Mouse (Mus musculus) kidney, postnatal 4 days (tissue): ENCODE measurements around the gene Ppp4r1.
A peak's percentile ranks its signal among the peaks of the same experiment; 100 is the strongest.

ENCODE experiments used
- DNase-seq, 2 experiments: peaks; one replicate each; pipeline ENCODE4 v3.0.0; 2021; ENCODE audit warnings: mixed read lengths in 2 of 2

Ppp4r1 gene

GRCm38 (mm10) chr17:65864742-65865141 is 82.4 kb downstream of the Ppp4r1 start:
- DNase-seq, result no peak

GRCm38 (mm10) chr17:65865265-65865664 is 82.9 kb downstream of the Ppp4r1 start:
- no peak for DNase-seq

GRCm38 (mm10) chr17:65866201-65866600 is 83.8 kb downstream of the Ppp4r1 start:
- no peak for DNase-seq

GRCm38 (mm10) chr17:65867996-65868395 is 85.6 kb downstream of the Ppp4r1 start:
- no peak for DNase-seq

GRCm38 (mm10) chr17:65869720-65870119 is 87.3 kb downstream of the Ppp4r1 start:
- DNase-seq, result no peak

GRCm38 (mm10) chr17:65870146-65870545 is 87.8 kb downstream of the Ppp4r1 start:
- DNase-seq, result peak; percentile 92 to 93

GRCm38 (mm10) chr17:65871641-65872041 is 89.3 kb downstream of the Ppp4r1 start:
- DNase-seq, result no peak

- no peak for DNase-seq
Measured at GRCm38 (mm10) chr17:65872051-65872450, 89.7 kb downstream of the Ppp4r1 start.

- peak; percentile 73 to 82 for DNase-seq
Measured at GRCm38 (mm10) chr17:65872652-65873051, 90.3 kb downstream of the Ppp4r1 start.

GRCm38 (mm10) chr17:65873156-65873555 is 90.8 kb downstream of the Ppp4r1 start:
- DNase-seq, result no peak

GRCm38 (mm10) chr17:65873834-65874233 is 91.5 kb downstream of the Ppp4r1 start:
- DNase-seq, result no peak

- no peak for DNase-seq
Measured at GRCm38 (mm10) chr17:65877026-65877425, 94.7 kb downstream of the Ppp4r1 start.

- peak; percentile 70 to 81 for DNase-seq
Measured at GRCm38 (mm10) chr17:65884061-65884669, 101.8 kb downstream of the Ppp4r1 start.

- DNase-seq, result peak; percentile 99
Measured at GRCm38 (mm10) chr17:65884691-65885397, 102.5 kb downstream of the Ppp4r1 start.

- no peak for DNase-seq
Measured at GRCm38 (mm10) chr17:65885398-65885696, 103.0 kb downstream of the Ppp4r1 start.

GRCm38 (mm10) chr17:65885697-65886529 is 103.5 kb downstream of the Ppp4r1 start, which contains the start of gene Ralbp1:
Gene Ralbp1 (minus strand): TSS chr17:65885798.
- peak in 1 of 2 experiments; percentile 27 for DNase-seq

- DNase-seq, result peak in 1 of 2 experiments; percentile 40
Measured at GRCm38 (mm10) chr17:65886571-65886970, 104.2 kb downstream of the Ppp4r1 start.

- no peak for DNase-seq
Measured at GRCm38 (mm10) chr17:65889476-65889875, 107.1 kb downstream of the Ppp4r1 start.
